Mouse (Mus musculus): ENCODE measurements around the gene Gmip. TPM values are rescaled to one million over a fixed set of nuclear protein-coding genes. Genes with fewer than 3 reads are reported as not detected.

Gmip gene
- total and polyA plus RNA-seq, 3 experiments = 25.4 to 81.8 (median 48.1) TPM

DNA sequence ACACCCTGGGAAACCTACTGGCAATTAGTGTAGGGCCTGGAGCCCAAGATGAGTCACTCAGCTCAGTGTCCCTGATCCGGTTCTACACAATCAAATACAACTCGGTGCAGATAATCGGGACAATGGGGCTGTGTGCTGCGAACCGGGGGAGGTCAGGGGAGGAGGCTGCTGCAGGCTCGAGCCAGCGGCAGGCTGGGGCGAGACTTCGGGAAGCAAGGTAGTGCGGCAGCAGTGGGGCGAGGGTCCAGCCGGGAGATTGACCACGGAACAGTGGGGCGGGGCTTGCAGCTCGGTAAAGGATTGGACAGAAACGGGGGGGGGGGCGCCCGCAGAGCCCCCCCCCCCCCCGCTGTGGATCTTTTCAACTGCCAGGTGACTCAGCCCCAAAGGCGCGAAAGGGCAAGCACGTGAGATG lies 13.5 kb downstream of the Gmip start:
- H3K27ac ChIP-seq (ENCODE audit: insufficient read depth, low read depth) = peak overlapping the region; percentile 51
- peaks cover 6 to 30% of the 10 kb centered on the region in 2 experiments; a peak in 3 of 4 replicates for H3K4me1 ChIP-seq (ENCODE audit: control insufficient read depth in 1 of 2, insufficient read depth in 2 of 2)
- H3K4me2 ChIP-seq (ENCODE audit: insufficient read depth, low read depth, poor library complexity, severe bottlenecking) = peak overlapping the region; percentile 33
- peak overlapping the region; percentile 48 for H3K9ac ChIP-seq (ENCODE audit: insufficient read depth, low read depth)
- in situ Hi-C loops (cut with MboI; ENCODE audit: low pct_ligation_motif_present, low pct_unique_long_range_greater_than_20kb, low sequenced_read_pairs) (no loop called here), dilution Hi-C loops (cut with MboI; ENCODE audit: extremely low pct_ligation_motif_present, extremely low pct_unique_long_range_greater_than_20kb, low sequenced_read_pairs) (no loop called here)
- no peaks in the 10 kb centered on the region for H3K27me3 ChIP-seq (replicated peaks)
- DNase-seq (ENCODE audit: extremely low read depth) = peak; percentile 12
- no peaks in the 10 kb centered on the region for H3K79me2 ChIP-seq (replicated peaks; ENCODE audit: control insufficient read depth, extremely low read depth, insufficient read depth, poor library complexity, severe bottlenecking)
- peak overlapping the region; percentile 10 to 53 (median 51) for H3K4me3 ChIP-seq (replicated peaks in 1 of 3; ENCODE audit: low read depth in 2 of 3, low read length in 2 of 3, poor library complexity in 1 of 3)
- peaks cover 42 to 80% of the 10 kb centered on the region in 2 experiments for H3K36me3 ChIP-seq (replicated peaks in 1 of 2; ENCODE audit: control insufficient read depth in 1 of 2, insufficient read depth in 1 of 2, low read length in 1 of 2)
- peak; percentile 46; the same call in 1 of the 2 replicates for TF ChIP-seq POLR2A (IDR thresholded peaks at IDR 0.05; ENCODE audit: low read depth, low read length)
- TF ChIP-seq HCFC1 (IDR thresholded peaks at IDR 0.05; ENCODE audit: low read depth, low read length) = no peak
- TF ChIP-seq BHLHE40 (IDR thresholded peaks at IDR 0.05; ENCODE audit: low read depth, low read length) = peak; percentile 88; the same call in 1 of the 2 replicates
- 0 out of 2 replicates have a peak, but pooled peaks have one; percentile 21 for TF ChIP-seq RCOR1 (conservative IDR thresholded peaks at IDR 0.05; ENCODE audit: low read depth, low read length)
- H3K9me3 ChIP-seq (replicated peaks; ENCODE audit: low read length) = no peaks in the 10 kb centered on the region

DNA sequence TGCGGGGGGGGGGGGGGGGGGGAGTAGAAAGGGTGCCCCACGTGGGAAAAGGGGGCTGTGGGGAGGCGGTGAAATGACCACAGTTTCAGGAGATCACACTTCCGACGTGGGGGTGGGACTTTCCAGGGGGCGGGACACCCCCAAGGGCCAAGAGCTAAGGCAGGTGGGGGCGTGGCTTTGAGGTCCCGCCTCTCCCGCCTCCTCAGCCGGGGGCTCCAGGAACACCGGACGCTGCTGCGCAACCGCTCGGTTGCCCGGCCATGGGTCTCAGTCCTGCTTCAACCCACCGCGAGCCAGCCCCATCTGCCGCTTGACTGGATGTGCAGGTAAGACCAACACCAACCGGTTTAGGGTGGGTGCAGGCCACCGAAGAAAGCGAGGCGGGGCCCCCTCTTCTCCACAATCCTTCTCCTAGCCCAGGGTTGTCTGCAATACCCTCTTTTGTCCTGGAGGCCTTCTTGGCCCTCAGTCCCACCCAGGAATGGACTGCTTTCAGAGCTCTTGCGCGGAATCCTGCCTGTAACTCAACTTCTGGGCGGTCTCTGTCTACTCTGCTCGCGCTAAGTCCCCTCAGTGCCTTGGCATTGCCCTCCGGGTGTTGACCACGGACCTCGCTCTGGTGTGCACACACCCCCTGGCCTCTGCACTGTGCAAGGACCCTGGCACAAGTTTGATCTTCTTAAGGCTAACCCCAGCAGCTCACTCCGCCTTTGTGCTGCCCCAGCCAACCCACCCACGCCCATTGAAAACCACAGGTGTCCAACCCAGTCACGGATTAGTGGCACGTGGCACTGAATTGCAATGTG lies 14.1 kb downstream of the Gmip start, which contains the start of gene Lpar2:
Gene Lpar2, plus strand, starts transcription at position 44 of the 806 bp plus-strand sequence.
- no peaks in the 10 kb centered on the region for H3K27me3 ChIP-seq (replicated peaks)
- H3K79me2 ChIP-seq (replicated peaks; ENCODE audit: control insufficient read depth, extremely low read depth, insufficient read depth, poor library complexity, severe bottlenecking) = no peaks in the 10 kb centered on the region
- H3K9ac ChIP-seq (ENCODE audit: insufficient read depth, low read depth) = peak within 1 kb of the TSS; percentile 48
- peaks cover 36 to 80% of the 10 kb centered on the region in 2 experiments for H3K36me3 ChIP-seq (replicated peaks in 1 of 2; ENCODE audit: control insufficient read depth in 1 of 2, insufficient read depth in 1 of 2, low read length in 1 of 2)
- dilution Hi-C loops (cut with MboI; ENCODE audit: extremely low pct_ligation_motif_present, extremely low pct_unique_long_range_greater_than_20kb, low sequenced_read_pairs) (no loop called here), in situ Hi-C loops (cut with MboI; ENCODE audit: low pct_ligation_motif_present, low pct_unique_long_range_greater_than_20kb, low sequenced_read_pairs) (no loop called here)
- DNase-seq (ENCODE audit: extremely low read depth) = peak; percentile 79
- H3K4me1 ChIP-seq (ENCODE audit: control insufficient read depth in 1 of 2, insufficient read depth in 2 of 2) = peaks cover 6 to 36% of the 10 kb centered on the region in 2 experiments; a peak in 3 of 4 replicates
- peak within 1 kb of the TSS; percentile 33 for H3K4me2 ChIP-seq (ENCODE audit: insufficient read depth, low read depth, poor library complexity, severe bottlenecking)
- peak within 1 kb of the TSS; percentile 51 for H3K27ac ChIP-seq (ENCODE audit: insufficient read depth, low read depth)
- H3K9me3 ChIP-seq (replicated peaks; ENCODE audit: low read length) = no peaks in the 10 kb centered on the region
- peak within 1 kb of the TSS; percentile 48 to 53 (median 51) for H3K4me3 ChIP-seq (replicated peaks in 1 of 3; ENCODE audit: low read depth in 2 of 3, low read length in 2 of 3, poor library complexity in 1 of 3)
- TF ChIP-seq USF2 (conservative IDR thresholded peaks at IDR 0.05; ENCODE audit: low read depth, low read length) = no peak
- TF ChIP-seq MAZ (IDR thresholded peaks at IDR 0.05; ENCODE audit: low read depth, low read length) = peak; percentile 94
- no peak for TF ChIP-seq RCOR1 (conservative IDR thresholded peaks at IDR 0.05; ENCODE audit: low read depth, low read length)
- no peak for TF ChIP-seq ZC3H11A (IDR thresholded peaks at IDR 0.05; ENCODE audit: low read depth, low read length)
- peak; percentile 48 for TF ChIP-seq POLR2A (IDR thresholded peaks at IDR 0.05; ENCODE audit: low read depth, low read length)
- TF ChIP-seq CHD1 (IDR thresholded peaks at IDR 0.05; ENCODE audit: low read depth, low read length) = no peak
- no peak for TF ChIP-seq EP300 (IDR thresholded peaks at IDR 0.05; ENCODE audit: low read length)
- TF ChIP-seq MAX (IDR thresholded peaks at IDR 0.05; ENCODE audit: low read length) = no peak; the same call in 1 of the 2 replicates
- TF ChIP-seq NELFE (IDR thresholded peaks at IDR 0.05; ENCODE audit: low read depth, low read length) = 0 out of 2 replicates have a peak, but pooled peaks have one; percentile 16
- no peak for TF ChIP-seq ZKSCAN1 (IDR thresholded peaks at IDR 0.05; ENCODE audit: borderline replicate concordance, low read depth, low read length)
- TF ChIP-seq MAFK (IDR thresholded peaks at IDR 0.05; ENCODE audit: insufficient replicate concordance, low read length) = no peak
- peak; percentile 32 for TF ChIP-seq ETS1 (conservative IDR thresholded peaks at IDR 0.05; ENCODE audit: low read depth, low read length)
- no peak for TF ChIP-seq KAT2A (IDR thresholded peaks at IDR 0.05; ENCODE audit: insufficient replicate concordance, low read length)
- no peak for TF ChIP-seq JUND (conservative IDR thresholded peaks at IDR 0.05; ENCODE audit: low read depth, low read length)
- TF ChIP-seq ELF1 (IDR thresholded peaks at IDR 0.05; ENCODE audit: low read depth, low read length) = peak; percentile 20
- 0 out of 2 replicates have a peak, but pooled peaks have one; percentile 16 for TF ChIP-seq HCFC1 (IDR thresholded peaks at IDR 0.05; ENCODE audit: low read depth, low read length)
- TF ChIP-seq SMC3 (IDR thresholded peaks at IDR 0.05; ENCODE audit: low read depth, low read length) = no peak
- no peak for TF ChIP-seq MEF2A (IDR thresholded peaks at IDR 0.05; ENCODE audit: borderline replicate concordance, low read depth, low read length)
- TF ChIP-seq RAD21 (IDR thresholded peaks at IDR 0.05; ENCODE audit: low read depth, low read length) = no peak
- no peak for TF ChIP-seq JUN (IDR thresholded peaks at IDR 0.05; ENCODE audit: insufficient read depth, low read depth, low read length)
- peak; percentile 53; the same call in 1 of the 2 replicates for TF ChIP-seq SIN3A (IDR thresholded peaks at IDR 0.05; ENCODE audit: low read length)
- TF ChIP-seq GABPA (IDR thresholded peaks at IDR 0.05; ENCODE audit: insufficient replicate concordance, low read depth, low read length) = no peak
- TF ChIP-seq PAX5 (IDR thresholded peaks at IDR 0.05; ENCODE audit: low read length) = no peak
- TF ChIP-seq USF1 (IDR thresholded peaks at IDR 0.05; ENCODE audit: low read depth, low read length) = peak; percentile 7; the same call in 1 of the 2 replicates
- no peak for TF ChIP-seq TBP (conservative IDR thresholded peaks at IDR 0.05; ENCODE audit: low read depth, low read length)
- TF ChIP-seq CHD2 (IDR thresholded peaks at IDR 0.05; ENCODE audit: low read length) = peak; percentile 59
- no peak for TF ChIP-seq CTCF (conservative IDR thresholded peaks at IDR 0.05 in 1 of 2, IDR thresholded peaks at IDR 0.05 in 1 of 2; ENCODE audit: low read depth in 2 of 2, low read length in 2 of 2)
- TF ChIP-seq MXI1 (IDR thresholded peaks at IDR 0.05; ENCODE audit: low read depth, low read length) = peak; percentile 68
- TF ChIP-seq ZNF384 (IDR thresholded peaks at IDR 0.05; ENCODE audit: low read depth, low read length) = no peak
